Mouse (Mus musculus): Measurements from ENCODE around the gene Taf8.

The Taf8 gene

DNA sequence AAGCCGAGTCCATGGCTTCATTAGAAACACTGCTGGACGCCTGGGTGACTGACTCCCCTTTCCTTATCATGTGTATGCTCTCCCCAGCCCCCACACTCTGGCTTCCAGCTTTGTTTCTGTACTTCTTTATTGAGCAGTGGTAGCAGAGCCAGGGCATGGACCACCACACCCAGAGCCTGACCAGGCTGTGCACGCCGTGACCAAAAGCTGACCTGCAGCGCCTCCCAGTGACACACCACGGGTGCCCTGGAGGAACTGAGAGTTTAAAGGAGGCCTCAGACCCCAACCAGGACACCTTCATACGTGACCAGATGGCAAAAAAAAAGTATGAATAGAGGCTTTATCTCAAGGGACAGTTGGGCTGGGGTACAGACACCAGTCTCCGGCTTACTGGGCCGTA is 11.3 kb downstream of the Taf8 start:
- intact Hi-C loops (cut with DNase I) = no loop called here

DNA sequence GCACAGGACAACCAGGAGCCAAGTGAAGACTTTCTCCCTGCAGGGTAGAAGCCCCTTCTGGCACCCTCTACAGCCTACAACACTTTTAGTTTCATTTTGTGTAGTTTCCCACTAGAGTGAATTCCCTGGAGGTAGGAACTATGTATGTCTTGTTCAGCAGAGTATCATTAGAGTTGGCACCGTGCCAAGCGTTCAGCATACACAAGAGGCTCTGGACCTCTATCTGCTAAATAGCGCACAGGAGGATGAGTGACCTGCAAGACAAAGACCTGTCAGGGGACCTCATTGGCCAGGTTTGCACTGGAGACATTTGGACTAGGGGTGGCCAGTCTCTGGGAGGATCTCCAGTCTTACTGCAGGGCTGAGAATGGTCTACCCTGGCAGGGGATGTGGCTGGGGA is 16.3 kb downstream of the Taf8 start:
- intact Hi-C loops (cut with DNase I) = no loop called here

DNA sequence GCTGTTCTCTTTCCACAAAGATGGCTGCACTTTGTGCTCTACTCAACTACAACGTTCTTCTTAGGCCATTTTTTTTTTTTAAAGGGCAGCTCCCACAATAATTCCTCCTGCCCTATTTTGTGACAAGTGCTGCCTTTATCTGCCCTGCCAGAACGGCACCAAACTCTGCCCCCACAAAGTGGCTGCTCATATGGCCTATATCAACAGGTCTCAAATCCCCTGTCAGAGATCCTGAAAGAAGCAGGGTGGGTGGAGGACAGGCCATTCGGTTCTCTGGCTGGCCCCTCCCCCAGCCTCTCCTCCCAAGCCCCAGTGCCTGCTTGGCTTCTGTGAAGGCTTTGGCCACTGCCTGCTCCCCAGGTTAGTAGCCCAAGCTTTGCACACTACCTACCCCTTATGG is 17.1 kb downstream of the Taf8 start:
- intact Hi-C loops (cut with DNase I) = loop anchor here (5.0 kb wide), 1 partner anchor 78 kb away; no protein-coding TSS in a partner anchor

DNA sequence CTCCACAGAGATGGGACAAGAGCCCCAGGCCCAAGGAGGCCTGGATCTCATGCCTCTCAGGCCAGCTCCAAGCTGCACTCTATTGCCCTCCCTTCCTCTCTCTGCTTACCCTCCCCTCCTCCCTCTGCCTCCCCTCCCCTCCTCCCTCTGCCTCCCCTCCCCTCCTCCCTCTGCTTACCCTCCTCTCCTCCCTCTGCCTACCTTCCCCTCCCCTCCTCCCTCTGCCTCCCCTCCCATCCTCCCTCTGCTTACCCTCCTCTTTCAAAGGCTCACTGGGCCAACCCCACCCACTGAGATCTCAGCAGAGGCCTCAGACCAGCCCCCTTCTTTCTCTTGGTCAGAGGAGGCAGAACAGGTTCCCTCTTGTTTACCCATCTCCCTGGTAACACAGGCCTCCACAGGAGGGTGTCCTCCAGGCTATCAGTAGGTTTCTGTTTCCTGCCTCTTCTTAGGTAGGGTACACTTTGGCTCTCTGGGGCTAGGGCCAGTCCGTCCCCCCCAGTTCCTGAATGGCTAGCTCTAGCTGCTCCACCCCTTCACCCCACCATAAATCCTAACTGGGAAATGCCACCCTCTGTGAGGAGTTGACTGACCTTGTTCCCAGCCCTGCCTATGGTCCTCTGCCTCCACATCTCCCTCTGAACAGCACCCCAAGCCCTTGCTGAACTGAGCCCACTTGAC is 17.7 kb downstream of the Taf8 start:
- intact Hi-C loops (cut with DNase I) = loop anchor here (5.0 kb wide), 1 partner anchor 77 kb away; no protein-coding TSS in a partner anchor

DNA sequence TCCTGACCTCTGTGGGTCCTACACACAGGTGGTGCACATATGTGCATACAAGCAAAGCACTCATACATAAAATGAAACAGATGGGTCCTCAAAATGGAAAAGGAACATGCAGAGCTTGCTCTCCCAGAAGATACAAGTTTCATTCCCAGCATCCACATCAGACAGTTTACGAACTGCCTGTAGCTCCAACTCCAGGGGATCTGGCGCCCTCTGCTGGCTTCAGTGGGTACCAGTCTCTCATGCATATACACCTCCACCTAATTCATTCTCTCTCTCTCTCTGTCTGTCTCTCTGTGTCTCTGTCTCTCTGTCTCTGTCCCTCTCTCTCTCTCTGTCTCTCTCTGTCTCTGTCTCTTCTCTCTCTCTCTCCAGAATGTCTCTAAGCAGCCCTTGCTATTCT is 19.7 kb downstream of the Taf8 start:
- intact Hi-C loops (cut with DNase I) = loop anchor here (5.0 kb wide), 1 partner anchor 75 kb away; no protein-coding TSS in a partner anchor

DNA sequence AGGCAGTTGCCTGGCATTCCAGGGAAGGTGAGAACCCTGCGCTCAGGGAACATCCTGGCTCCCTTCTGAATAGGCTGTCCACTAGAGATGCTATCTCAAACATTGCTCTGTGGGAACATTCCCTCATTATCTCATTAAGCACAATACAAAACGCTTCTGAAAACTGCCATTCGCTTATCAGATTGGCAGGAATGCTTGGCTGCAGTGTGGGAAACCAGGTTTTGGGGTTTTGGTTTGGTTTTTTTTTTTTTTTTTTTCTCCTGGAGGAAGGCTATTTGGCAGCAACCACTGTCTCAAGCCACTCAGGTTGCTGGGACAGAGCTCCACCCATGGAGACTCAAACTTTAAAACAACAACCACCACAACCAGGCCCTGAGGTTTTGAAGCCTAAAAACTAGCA is 22.2 kb downstream of the Taf8 start:
- intact Hi-C loops (cut with DNase I) = loop anchor here (5.0 to 10.0 kb wide), 2 partner anchors 73 to 195 kb away; no protein-coding TSS in a partner anchor

DNA sequence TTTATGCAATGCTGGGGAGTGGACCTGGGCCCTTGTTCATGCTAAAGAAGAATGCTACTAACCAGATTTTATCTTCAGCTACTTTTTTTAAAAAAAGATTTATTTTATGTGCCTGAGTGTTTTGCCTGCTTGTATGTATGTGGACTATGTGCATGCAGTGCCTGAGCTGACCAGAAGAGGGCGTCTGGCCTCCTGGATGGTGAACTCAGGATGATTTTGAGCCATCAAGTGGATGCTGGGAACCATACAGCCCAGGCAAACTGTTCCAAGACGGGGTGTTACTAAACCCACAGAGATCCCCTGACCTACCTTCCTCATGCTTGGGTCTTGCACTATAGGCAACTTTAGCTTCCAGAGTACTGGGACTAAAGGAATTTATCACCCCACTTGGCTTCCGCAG is 26.4 kb downstream of the Taf8 start:
- intact Hi-C loops (cut with DNase I) = loop anchor here (10.0 kb wide), 1 partner anchor 199 kb away; no protein-coding TSS in a partner anchor

DNA sequence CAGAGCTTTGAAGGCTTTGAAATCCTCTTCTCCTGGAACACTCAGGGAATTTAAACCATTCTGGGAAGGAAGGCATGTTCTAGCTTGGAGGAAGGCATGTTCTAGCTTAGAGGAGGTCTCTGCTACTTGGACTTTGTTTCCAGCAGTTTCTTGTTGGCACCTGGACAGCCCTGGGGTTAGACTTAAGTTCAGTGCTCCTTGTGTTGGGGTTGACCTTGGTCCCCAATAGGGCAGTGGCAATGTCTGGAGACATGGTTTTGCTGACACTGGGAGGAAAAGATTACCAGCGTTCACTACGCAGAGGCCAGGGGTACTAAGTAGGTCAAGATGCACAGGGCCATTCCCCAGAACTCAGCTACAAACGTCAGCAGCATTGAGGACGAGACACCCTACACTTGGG is 26.9 kb downstream of the Taf8 start:
- intact Hi-C loops (cut with DNase I) = loop anchor here (10.0 kb wide), 1 partner anchor 200 kb away; no protein-coding TSS in a partner anchor

DNA sequence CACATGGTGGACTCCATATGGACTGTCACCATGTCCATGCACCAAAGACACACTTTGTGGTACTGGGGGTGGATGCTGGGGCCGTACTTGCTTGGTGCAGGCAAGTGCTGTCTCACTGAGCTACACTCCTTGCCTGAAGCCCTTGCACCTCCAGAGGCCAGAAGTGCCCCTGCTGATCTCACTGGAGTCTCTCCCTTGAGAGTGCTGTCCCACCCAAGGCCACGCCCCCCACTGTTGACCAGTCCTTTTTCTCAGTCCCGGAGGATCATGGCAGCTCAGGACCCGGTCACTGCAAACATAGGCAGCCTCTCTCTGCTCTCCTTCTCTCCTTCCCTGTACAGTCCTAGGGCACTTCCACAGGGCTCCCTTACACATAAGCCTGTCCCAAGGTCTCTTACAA is 27.8 kb downstream of the Taf8 start:
- intact Hi-C loops (cut with DNase I) = loop anchor here (10.0 kb wide), 1 partner anchor 201 kb away; no protein-coding TSS in a partner anchor

DNA sequence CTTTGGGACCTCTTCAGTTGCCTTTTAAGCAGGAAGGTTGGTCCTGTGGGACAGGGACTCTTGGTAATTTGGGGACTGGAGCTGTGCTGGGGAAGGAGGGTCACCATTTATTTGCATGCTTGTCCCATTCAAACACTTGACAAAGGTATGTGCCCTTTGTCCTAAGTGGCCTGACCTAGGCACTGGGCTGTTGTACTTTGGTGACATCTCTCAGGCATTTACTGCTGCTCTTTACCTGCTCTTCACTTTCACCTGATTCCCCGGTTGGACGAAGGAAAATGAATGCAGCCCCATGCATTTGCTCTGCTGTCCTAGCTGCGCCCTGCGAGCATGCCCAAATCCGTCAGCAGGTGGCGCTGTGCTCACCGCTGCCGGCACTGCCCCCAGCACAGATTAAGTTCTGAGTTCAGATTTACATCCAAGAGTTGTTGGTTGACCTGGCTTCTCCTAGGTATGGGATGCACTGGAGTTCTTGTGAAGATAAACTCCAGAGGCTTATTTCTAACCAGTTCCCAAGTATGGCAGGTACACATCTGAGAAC is 28.6 kb downstream of the Taf8 start:
- intact Hi-C loops (cut with DNase I) = loop anchor here (10.0 kb wide), 1 partner anchor 201 kb away; no protein-coding TSS in a partner anchor

DNA sequence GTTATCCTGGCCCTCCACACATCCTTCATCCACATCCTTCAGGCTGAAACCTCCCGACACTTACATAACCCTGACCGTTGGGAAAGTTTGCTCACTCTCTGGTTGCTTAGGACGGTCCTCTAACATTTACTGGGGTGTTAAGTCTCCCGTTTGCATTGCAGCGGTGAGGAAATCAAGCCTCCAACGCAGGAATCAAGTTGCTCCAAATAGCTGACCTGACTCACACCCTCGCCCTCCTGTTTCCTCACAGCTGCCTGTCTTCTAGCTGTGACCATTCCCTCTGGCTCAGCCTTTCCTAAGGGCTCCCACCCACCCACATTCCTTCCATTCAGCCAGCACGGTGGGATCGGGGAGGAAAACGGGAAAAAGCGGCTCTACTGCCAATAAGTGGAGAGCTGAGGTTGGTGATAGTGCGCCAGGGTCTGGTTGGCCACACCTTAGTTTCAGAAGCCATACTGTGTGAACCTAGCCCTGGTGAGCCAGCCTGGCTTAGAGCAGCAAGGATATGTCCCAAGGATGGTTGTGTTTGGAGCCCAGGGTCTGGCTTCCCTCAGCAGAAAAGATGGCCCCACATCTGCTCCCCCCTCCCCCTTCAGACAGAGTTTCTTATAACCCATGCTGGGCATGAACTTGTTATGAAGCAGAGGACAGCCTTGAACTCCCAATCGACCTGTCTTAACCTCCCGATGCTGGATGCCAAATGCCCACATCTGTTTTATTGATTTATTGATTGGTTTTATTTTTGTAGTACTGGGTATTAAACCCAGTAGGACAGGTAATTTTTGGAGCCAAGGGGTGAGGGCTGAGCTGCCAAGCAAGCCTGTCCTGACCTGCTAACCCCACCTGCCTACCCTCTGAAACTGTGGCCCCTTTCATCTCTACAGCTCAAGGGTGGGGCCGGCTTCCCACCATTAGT is 29.4 kb downstream of the Taf8 start:
- intact Hi-C loops (cut with DNase I) = loop anchor here (10.0 kb wide), 1 partner anchor 202 kb away; no protein-coding TSS in a partner anchor

DNA sequence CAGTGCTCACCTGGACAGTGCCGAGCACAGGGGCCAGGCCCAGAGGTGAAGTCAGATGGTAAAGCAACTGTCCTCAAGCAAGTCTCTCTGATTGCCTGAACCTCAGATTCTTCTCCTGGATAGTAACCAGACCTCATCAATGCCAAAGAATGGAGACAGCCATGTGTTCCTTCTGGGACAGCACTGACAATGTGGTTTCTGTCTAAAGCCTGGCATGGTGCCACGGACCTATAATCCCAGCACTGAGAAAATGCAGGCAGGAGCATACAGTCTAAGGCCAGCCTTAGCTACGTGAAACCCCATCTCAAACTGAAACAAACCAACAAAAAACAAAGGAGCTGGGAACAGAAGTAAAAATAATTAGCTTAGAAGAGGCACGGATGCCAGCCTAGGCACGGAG is 31.4 kb downstream of the Taf8 start:
- intact Hi-C loops (cut with DNase I) = loop anchor here (10.0 kb wide), 1 partner anchor 204 kb away; no protein-coding TSS in a partner anchor

DNA sequence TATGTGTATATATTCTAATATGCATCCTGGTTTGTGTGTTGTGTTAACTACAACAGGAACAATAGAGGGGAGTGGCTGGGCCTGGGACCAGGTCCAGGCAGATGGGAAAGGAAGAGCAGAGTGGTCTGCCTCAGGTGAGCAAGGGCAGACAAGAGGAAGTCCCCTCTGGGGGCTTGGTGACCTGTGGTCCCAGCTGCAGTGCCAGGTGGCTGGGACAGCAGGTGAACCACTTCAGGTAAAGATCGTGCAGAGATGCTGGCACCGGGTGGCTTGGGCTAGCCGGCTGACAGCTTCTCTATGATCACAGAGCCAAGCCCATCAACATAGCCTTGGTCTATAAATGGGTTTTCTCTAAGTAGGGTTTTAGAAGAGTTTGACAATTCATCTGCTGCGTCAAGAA is 32.0 kb downstream of the Taf8 start:
- intact Hi-C loops (cut with DNase I) = loop anchor here (10.0 kb wide), 1 partner anchor 205 kb away; no protein-coding TSS in a partner anchor

DNA sequence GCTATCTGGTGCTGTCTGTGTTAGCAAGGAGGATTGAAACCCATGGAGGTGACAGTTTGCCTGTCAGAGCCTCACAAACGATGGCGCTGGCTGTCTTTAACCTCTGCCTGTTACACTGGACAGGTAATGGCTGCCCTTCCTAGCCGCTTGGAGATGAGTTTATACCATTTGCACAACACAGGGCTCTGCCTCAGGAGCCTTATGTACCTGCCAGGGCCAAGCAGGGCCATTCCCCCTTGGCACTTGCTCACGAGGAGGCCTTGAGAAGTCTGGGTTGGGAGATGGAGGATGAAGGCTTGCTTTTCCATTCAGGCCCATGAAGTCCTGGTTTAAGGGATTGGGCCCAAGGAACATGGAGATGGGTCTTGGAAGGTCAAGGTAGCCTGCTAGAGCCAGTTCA is 32.5 kb downstream of the Taf8 start:
- intact Hi-C loops (cut with DNase I) = loop anchor here (10.0 kb wide), 1 partner anchor 205 kb away; no protein-coding TSS in a partner anchor

DNA sequence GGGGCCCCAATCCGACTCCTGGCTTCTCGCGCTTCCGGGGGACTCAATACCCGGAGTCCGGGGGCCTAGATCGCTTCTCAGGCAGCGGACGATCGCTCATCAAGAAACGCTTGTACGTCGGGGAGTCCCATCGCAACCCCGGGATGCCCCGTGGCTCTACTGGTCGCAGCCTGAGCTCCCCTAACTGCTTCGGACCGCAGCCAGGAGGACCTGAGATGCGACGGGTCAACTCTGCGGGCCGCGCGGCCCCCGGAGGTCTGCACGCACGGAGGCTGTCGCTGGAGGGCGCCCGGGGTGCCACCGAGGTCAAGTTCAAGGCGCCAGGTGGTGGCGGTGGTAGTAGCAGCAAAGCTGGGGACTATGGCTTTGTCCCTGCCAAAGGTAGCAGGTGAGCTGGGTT is 33.6 kb downstream of the Taf8 start:
- intact Hi-C loops (cut with DNase I) = no loop called here

DNA sequence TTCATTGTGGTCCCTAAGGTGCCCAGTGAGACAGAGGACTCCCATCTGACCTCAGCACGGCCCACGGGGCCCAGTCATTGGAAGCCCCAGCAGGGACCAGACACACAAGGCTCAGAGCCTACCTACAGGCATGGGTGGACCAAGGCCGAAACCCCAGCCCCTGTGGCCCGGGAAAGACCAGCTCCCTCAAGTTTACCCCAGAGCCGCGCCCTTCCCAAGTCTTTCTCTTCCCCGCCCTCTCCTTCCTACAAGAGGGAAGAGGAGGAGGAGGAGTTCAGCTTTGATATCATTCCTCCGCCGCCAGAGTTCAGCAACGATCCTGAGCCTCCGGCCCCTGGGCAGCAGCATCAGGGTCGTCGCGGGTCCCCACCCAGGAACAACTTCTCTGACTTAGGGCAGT is 34.0 kb downstream of the Taf8 start:
- intact Hi-C loops (cut with DNase I) = no loop called here

DNA sequence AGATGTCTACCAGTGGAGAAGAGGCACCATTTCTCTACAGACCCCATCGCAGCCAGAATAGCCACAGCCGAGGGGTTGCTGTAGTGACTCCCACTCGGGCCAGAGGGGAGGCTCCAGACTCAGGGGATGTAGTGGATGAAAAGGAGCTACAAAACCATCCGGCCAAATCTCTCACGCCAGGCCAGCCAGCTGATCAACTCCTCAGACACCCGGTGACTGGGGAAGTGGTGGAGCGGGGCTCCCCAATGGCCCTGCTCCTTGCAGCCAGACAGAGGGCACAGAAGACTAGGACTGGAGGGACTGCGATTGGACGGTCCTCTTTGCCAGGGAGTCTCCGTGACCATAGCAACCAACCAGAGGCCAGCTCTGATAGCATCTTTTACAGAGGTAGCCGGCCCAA is 34.4 kb downstream of the Taf8 start:
- intact Hi-C loops (cut with DNase I) = no loop called here

DNA sequence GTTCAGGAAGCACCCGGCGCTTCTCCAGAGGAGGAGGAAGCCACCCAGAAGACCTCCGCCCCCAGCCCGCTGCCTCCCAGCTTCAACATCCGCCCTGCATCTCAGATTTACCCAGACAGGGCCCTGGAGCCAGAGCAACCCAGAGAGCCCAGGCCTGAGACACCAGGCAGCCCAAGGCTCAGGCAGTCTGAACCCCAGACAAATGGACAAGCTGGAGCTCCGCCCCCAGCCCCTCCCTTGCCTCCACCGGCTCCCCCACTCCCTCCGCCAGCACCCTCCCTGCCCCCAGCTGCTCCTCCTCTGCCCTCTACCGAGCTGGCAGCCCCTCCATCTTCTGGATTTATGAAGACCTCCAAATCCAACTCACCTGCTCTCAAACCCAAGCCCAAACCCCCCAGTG is 35.8 kb downstream of the Taf8 start:
- intact Hi-C loops (cut with DNase I) = no loop called here

DNA sequence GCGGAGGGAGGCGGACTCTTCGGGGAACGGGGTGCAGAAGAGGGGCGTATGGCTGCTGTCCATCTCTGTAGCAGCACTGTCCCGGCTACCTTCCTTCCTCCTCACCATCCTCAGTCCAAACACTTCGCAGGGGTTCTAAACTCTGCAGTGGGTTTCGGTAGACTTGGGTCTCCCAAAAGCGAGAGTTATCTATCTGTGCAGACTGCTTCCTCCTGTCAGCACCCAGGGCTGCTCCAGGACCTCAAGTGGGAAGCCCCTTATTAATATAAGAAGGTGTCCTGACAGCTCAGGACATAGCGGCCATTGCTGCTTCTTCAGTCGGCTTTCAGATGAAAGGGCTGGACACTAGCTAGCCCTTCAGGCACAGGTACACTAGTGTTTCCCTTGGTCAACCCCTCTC is 37.1 kb downstream of the Taf8 start:
- intact Hi-C loops (cut with DNase I) = no loop called here

DNA sequence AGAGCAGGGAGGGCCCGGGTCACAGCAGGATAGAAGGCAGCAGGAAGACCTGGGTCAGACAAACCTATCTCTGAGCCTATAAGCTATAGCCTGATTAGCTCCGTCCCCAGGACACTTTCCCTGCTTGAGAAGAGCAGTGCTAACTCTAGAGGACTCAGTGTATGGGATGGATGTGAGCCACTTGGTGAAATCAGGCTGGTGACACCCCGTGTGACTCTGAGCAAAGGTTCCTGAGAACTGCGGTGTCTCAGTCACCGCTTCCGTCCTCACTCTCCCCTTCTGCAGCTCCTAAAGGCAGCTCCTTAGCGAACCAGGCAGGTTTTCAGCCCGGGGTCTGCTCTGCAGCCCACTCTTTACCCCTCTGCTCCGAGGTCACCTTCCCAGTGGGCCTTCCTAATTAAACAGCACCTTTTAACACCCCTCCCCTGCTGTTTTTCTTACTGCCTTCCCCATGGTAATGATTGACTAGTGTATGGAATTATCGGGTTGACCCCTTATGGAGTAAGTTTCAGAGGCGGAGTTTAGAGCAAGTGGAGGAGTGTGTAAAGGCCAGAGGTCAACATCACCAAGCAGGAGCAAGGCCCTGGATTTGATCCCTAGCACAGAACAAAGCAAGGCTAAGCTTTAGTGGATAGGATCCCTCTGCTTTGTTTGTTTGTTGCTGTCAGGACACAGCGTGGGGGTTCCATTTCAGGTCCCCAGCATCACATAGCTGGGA is 37.7 kb downstream of the Taf8 start:
- intact Hi-C loops (cut with DNase I) = loop anchor here (5.0 kb wide), 1 partner anchor 47 kb away; no protein-coding TSS in a partner anchor

All from adrenal gland (tissue).